Mouse (Mus musculus): ENCODE data around the gene Lrrtm3.

GRCm38 (mm10) chr10:63886449-63887088 lies 203.5 kb downstream of the Lrrtm3 start:
- no peak for TF ChIP-seq TAL1 (conservative IDR thresholded peaks at IDR 0.05; ENCODE audit: low read depth, low read length)
- no peak for TF ChIP-seq CTCF (IDR thresholded peaks at IDR 0.05; ENCODE audit: low read depth, low read length)
- TF ChIP-seq GATA1 (IDR thresholded peaks at IDR 0.05; ENCODE audit: borderline replicate concordance, low read length), result no peak
- TF ChIP-seq POLR2AphosphoS5 (IDR thresholded peaks at IDR 0.05; ENCODE audit: insufficient replicate concordance, low read depth, low read length), result no peak
